10 mouse cellular contexts compared by ENCODE assay signal in genomic region chr9:47688297-47688696, GRCm38 (mm10).
DNase-seq lines count a peak whose midpoint lies in the region; ATAC-seq lines count a peak whose summit lies in the region.
"Had no signal": no experiment of that assay in that cellular context is flagged by ENCODE, and none has a peak within 500 bp of the region (broad histone marks: within the 10 kb centered on the region; RNA-seq: fewer than 3 reads in every experiment).

No protein-coding gene starts in this region.

- no peak for ATAC-seq in limb, embryonic 12.5 days (ENCODE audit: insufficient number of reproducible peaks, insufficient read depth, low FRiP score, low TSS enrichment, low read depth)
- peak; percentile 21 to 42; a peak in 3 of 4 replicates for ATAC-seq in hematopoietic stem cell, adult 5-6 weeks (replicated peaks in 1 of 2; ENCODE audit: insufficient read depth in 1 of 2, low FRiP score in 2 of 2, low TSS enrichment in 1 of 2, low read depth in 1 of 2, poor library complexity in 2 of 2, severe bottlenecking in 2 of 2)
- ATAC-seq in megakaryocyte progenitor cell, adult 5-6 weeks (replicated peaks; ENCODE audit: poor library complexity) = peak; percentile 37
- ATAC-seq in forebrain, embryonic 15.5 days (replicated peaks) = no peak

- H3K36me3 ChIP-seq in limb, embryonic 12.5 days = no peaks in the 10 kb centered on the region
- H3K36me3 ChIP-seq in limb, embryonic 10.5 days = no peaks in the 10 kb centered on the region
- H3K36me3 ChIP-seq in forebrain, embryonic 15.5 days = no peaks in the 10 kb centered on the region

- intact Hi-C loops in left cerebral cortex, postnatal 25 days (cut with DNase I) = no loop called here

- H3K4me3 ChIP-seq in limb, embryonic 12.5 days (replicated peaks) = no peak overlapping the region
- H3K4me3 ChIP-seq in limb, embryonic 10.5 days = no peak overlapping the region
- no peak overlapping the region for H3K4me3 ChIP-seq in forebrain, embryonic 15.5 days
- H3K4me3 ChIP-seq: megakaryocyte, embryonic 14.5 days had no signal

- no peak overlapping the region for H3K9ac ChIP-seq in limb, embryonic 12.5 days (replicated peaks)
- H3K9ac ChIP-seq in forebrain, embryonic 15.5 days (replicated peaks) = no peak overlapping the region

- peak overlapping the region; percentile 42; the same call in 1 of the 2 replicates for H3K27ac ChIP-seq in limb, embryonic 12.5 days
- H3K27ac ChIP-seq in limb, embryonic 10.5 days = no peak overlapping the region
- no peak overlapping the region for H3K27ac ChIP-seq in forebrain, embryonic 15.5 days (replicated peaks)

- DNase-seq in limb, embryonic 10.5 days (ENCODE audit: low spot score) = no peak
- peak; percentile 68 to 77 for DNase-seq in adrenal gland, postnatal 36 days
- DNase-seq in cerebellum, adult 9-10 months = no peak
- no peak for DNase-seq in left cerebral cortex, postnatal 25 days (ENCODE audit: low spot score in 2 of 2)
- DNase-seq: right cerebral cortex, postnatal 14 days had no signal

- peak overlapping the region; percentile 31 for H3K4me2 ChIP-seq in limb, embryonic 12.5 days
- H3K4me2 ChIP-seq in forebrain, embryonic 15.5 days (replicated peaks) = no peak overlapping the region

- H3K27me3 ChIP-seq in limb, embryonic 12.5 days = peaks cover 4% of the 10 kb centered on the region; the same call in 1 of the 2 replicates
- no peaks in the 10 kb centered on the region for H3K27me3 ChIP-seq in limb, embryonic 10.5 days (ENCODE audit: low read depth, poor library complexity, severe bottlenecking)
- no peaks in the 10 kb centered on the region for H3K27me3 ChIP-seq in forebrain, embryonic 15.5 days
- H3K27me3 ChIP-seq: megakaryocyte, embryonic 14.5 days had no signal

- 24% methylated on average over 10 of the region's 10 CpGs for WGBS in limb, embryonic 12.5 days
- 72% methylated on average over 10 of the region's 10 CpGs for WGBS in limb, embryonic 10.5 days
- WGBS in forebrain, embryonic 15.5 days = 47% methylated on average over 10 of the region's 10 CpGs

- no peaks in the 10 kb centered on the region for H3K9me3 ChIP-seq in limb, embryonic 12.5 days
- H3K9me3 ChIP-seq in limb, embryonic 10.5 days (replicated peaks) = no peaks in the 10 kb centered on the region
- H3K9me3 ChIP-seq in forebrain, embryonic 15.5 days = no peaks in the 10 kb centered on the region
- H3K9me3 ChIP-seq: megakaryocyte, embryonic 14.5 days had no signal

- H3K4me1 ChIP-seq in limb, embryonic 12.5 days (replicated peaks) = peaks cover 27% of the 10 kb centered on the region
- peaks cover 19% of the 10 kb centered on the region for H3K4me1 ChIP-seq in limb, embryonic 10.5 days
- H3K4me1 ChIP-seq in forebrain, embryonic 15.5 days = peaks cover 29% of the 10 kb centered on the region
- H3K4me1 ChIP-seq: megakaryocyte, embryonic 14.5 days had no signal

Comparison
In these comparisons a context has a peak if more than half of its experiments do, and no peak if none do; other contexts are left out.
1. ATAC-seq: peak in hematopoietic stem cell, adult 5-6 weeks (2 of 2) and megakaryocyte progenitor cell, adult 5-6 weeks (single experiment); none in limb, embryonic 12.5 days (single experiment) and forebrain, embryonic 15.5 days (single experiment).
2. DNase-seq: peak in adrenal gland, postnatal 36 days (2 of 2); none in limb, embryonic 10.5 days (single experiment), cerebellum, adult 9-10 months (single experiment) and left cerebral cortex, postnatal 25 days (0 of 2).